Mouse (Mus musculus) ZHBTc4 (cell line): Measurements from ENCODE around the gene Cacna1b.

Experiments
- DNase-seq: peaks from one replicate; pipeline ENCODE4 v3.0.0-alpha.2; 2011; ENCODE audit warnings: low read depth, low spot score

Gene Cacna1b

DNA sequence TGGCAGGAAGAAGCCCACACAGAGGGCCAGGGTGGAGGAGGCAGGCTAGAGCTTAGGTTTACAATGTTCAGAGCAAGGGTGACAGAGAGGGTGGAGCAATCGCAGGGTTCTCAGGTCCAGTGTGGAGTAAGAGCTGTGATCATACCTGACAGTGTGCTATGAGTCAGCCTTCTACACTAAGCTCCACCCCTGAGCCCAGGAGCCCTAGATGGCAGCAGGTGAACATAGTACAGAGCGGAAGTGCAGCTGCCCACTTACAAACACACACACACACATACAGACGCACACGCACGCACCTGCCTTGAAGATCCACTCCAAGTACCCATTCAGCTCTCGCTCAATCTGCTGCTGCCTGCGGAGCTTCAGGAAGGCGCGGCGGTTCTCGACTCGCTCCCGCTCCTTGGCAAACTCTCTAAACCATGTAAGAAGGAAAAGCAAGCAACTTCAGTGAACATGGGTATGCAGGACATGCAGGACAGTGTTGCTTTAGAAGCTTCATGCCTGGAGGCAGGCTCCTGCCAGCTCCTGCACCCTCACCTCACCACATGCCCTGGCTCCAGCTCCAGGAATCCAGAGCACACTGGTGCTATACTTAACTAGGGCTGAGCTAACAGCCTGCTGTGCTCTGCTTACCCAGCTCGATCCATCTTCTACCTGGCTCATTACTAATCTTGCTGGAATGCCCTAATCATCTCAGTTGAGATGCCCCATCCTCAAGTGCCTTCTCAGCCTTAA lies 43.1 kb downstream of the Cacna1b start:
- peak; percentile 7 for DNase-seq

DNA sequence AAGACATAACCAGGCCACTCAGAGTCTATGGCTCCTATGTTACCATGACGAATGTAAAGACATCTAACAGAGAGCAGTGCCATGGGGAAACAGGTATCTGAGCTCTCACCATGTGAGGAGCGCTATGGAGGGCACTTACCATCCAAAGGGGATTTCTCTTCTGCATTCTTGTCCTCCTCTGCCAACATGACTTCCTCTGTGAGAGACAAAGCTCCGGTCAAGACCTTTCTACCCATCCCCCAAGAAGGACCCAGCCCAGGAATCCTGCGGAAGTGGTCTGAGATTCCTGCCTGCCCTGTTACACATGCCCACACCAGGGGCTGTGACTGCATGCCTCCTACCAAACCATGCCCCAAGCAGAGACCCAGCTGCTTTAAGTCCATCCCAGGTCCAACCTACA lies 44.0 kb downstream of the Cacna1b start:
- no peak for DNase-seq

DNA sequence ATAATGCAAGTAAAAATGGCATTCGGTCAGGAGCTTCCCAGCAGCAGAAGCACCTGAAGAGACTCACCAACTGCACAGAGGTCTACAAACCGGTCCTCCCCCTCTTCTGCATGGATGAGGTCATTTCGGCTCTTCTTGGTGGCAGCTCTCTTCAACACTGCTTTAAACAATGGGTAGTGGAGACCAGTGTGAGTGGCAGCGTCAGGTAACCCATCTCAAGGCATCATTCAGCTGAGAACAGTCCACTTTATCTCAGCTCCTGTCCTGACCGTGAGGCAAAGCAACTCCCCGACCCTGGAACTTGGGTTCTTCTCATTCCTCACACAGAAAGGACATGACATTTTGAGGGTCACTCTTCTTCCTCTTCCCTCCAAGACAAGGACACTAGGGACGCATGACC lies 45.0 kb downstream of the Cacna1b start:
- no peak for DNase-seq

DNA sequence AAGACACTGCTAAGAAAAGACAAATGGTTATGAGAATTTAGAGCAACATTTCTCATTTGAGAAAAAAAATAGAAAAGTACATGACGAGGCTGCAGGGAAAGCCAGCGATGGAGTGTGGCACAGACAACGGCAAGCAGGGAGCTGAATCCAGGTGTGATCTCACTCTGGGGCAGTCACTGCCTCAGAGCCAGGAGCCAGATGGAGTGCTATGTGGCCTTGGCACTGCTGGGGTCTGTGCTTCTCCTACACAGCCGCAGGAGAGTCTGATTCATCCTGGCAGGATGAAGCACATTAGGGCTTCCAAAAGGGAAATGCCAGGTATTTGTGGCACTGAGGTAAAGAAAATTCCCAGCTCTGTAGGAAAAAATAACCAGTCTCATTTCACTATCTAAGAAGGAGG lies 45.5 kb downstream of the Cacna1b start:
- no peak for DNase-seq

DNA sequence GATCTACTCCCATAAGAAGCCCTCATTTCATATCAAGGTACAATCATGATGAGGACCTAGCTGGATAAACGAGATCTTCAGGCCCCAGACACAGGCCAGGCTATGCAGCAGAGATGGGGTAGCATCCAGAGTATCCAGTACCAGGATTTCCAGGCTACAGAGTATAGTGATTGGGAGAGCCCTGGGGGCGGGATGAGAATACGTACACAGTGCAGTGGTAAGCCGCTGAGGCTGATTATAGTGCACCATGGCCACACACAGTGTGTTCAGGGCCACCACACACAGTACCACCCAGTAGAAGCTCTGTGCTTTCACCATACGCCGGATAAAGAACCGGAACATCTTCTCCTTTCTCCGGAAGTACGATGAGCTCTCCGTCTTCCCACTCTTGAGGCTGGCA lies 57.0 kb downstream of the Cacna1b start:
- no peak for DNase-seq

DNA sequence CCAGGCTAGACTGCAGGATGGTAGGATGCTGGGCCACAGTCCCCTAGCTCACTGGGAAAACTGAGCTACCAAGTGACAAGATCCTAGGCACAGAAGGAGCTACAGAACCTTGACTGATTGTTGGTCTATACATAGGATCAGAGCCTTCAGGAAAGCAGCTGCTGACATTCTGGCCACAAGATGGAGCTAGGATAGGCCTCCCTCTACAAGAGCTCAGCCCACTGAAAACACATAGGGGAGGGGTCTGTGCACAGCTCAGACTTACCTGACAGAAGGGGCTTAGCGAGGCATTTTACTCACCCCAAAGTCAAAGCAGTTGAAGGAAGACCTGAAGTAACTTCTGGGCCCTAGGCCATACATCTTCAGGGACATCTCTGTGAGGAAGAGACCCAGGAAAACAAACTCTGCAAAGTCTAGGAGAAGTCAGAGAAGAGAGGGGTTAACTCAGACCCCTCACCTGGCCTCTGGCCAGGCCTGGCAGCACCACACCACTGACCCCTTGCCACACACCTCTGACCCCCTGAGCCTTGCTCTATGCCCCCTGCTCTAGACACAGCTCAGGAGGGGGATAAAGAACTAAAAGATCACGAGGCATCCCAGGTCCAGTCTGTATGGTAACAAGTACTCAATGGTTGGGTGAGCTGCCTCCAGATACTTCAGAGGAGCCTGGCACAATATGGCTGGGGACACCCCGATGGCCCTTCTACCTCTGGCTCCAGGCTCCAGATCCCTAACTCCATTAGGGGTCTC lies 60.6 kb downstream of the Cacna1b start:
- DNase-seq, result no peak

DNA sequence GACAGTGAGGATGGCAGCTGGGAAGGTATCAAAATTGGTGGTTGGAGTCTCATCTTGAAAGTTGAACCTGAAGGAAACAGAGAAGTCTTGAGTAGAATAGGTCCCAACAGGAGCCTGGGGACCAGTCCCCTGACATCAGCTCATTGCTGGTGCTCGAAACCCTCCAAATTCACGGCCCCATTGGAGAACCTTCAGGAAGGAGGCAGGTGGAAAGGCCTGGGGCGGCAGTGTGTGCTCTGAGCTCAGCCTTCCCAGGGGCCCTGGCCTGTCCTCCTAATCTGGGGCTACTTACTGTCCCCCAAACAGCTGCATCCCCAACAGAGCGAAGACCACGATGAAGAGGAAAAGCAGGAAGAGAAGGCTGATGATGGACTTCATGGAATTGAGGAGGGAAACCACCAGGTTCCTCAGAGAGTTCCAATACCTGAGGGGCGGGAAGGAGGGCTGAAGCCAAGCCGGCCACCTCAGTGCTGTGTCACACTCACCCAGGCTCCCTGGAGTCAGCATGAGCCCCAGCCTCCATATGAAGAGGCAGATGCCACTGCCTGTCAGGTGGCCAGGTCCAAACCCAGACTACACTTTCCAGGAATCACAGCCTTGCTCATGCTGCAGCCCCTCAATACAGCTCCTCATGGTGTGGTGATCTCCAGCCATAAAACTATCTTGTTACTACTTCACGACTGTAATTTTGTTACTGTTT lies 65.5 kb downstream of the Cacna1b start:
- no peak for DNase-seq

DNA sequence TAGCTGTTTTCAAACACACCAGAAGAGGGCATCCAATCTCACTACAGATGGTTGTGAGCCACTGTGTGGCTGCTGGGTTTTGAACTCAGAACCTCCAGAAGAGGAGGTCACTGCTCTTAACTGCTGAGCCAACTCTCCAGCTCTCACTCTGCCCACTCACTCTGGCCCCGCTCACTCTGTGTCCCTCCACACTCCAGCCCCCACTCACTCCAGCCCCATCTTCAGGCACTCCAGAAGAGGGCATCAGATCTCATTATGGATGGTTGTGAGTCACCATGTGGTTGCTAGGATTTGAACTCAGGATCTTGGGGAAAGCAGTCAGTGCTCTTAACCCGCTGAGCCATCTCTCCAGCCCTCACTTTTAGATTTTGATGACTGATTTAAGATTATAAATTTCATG lies 70.6 kb downstream of the Cacna1b start:
- no peak for DNase-seq

DNA sequence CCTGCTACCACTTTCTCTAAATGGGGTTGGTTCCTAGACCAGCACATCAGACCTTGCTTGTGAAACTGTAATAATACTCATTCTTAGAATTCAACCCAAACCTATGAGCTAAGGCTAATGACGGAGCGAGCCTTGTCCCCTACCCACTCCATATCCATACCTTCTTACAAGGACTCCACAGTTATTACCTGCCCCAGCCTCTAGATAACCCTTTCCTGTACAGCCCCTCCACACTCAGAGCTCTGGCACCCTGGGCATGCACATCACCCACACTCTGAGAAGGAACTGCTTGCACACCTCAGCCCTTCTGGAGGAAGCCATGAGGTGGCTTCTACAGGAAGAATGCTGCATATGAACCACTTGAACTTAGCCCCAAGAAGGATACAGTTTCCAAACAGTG lies 72.6 kb downstream of the Cacna1b start:
- DNase-seq, result no peak

DNA sequence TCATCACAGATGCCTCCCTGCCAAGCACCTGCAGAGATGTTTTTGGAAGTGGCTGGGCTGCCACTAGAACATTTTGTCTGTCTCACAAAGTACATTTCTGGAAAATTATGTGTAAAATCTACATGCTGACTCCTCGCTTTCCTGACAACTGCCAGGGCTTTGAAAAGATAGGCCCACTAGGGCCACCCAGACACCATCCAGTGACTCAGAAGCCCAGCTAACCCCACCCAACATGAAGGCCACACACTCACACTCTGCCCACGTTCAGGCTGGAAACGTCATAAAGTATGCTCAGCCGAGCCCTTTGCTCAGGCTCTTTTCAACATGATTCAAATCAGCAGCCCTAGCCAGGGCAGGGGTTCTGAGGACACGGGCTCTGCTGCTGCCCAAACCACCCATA lies 77.6 kb downstream of the Cacna1b start:
- DNase-seq, result no peak

DNA sequence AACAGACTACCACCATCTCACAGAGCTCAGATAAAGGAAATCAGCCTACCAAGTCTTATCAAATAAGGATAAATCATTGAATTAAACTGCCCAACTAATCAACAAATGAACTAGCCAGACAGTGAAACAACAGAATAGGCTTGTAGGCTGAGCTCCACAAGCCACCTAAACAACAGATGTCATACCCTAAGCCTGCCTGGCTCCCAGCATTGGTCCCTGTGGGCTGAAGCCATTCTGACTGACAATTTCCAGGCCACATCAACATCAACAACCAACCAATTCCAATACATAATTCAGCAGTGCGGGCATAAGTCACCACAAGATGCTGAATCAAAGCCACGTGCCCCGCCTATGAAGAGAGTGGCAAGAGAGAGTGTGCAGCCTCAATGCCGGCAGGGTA lies 78.2 kb downstream of the Cacna1b start:
- no peak for DNase-seq

DNA sequence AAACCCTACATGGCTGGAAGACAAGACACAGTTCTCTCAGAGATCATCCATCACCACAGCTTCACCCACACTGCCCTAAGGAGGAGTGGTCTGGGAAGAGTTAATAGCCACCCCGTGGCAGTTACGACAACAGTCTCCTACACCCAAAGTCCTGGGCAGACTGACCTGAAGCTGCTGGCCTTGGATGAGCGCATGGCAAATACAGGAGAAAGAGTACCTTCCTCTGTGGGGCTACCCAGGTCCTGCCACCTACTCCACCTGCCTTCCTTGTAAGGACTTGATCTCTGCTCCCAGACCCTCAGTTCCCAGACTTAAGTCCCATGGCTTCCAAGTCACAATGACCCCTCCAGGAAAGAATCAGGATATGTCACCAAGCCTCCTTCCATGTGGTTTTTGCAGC lies 79.7 kb downstream of the Cacna1b start:
- no peak for DNase-seq

DNA sequence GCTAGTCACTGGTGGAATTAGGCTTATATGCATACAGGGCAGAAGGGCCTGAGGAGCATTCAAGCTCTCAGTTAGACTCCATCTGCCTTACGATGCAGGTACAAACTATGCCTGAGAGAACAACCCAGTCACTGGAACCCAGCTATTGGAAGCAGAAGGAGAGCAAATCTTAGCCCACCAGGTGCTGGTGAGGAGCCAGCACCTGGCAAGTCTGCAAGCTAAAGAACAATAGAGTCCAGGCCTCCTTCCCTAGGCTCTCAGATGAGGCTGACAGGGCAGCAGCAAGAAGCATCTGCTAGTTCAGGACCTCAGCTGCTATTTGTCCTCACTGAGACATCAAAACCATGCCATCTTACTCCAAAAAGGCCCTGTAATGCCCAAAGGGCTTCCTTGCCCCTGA lies 82.2 kb downstream of the Cacna1b start:
- DNase-seq, result no peak

DNA sequence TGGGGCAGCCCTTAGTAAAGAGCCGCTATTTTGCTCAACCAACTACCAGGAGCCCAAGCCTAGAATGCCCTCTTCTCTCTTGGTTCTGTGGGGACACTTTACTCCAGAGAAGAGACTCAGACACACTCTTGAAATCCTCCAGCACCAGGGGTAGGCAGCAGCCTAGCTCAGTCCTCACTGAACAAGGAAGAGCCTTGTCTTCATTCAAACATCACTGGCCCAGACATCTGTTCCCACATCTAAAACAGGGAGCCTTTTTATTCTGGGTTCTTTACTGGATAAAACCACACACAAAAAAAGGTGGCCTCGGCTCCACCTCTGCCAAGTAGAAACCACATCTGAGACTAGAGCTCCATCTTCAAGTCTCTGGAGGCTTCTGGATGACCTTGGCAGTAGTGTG lies 82.8 kb downstream of the Cacna1b start:
- no peak for DNase-seq

DNA sequence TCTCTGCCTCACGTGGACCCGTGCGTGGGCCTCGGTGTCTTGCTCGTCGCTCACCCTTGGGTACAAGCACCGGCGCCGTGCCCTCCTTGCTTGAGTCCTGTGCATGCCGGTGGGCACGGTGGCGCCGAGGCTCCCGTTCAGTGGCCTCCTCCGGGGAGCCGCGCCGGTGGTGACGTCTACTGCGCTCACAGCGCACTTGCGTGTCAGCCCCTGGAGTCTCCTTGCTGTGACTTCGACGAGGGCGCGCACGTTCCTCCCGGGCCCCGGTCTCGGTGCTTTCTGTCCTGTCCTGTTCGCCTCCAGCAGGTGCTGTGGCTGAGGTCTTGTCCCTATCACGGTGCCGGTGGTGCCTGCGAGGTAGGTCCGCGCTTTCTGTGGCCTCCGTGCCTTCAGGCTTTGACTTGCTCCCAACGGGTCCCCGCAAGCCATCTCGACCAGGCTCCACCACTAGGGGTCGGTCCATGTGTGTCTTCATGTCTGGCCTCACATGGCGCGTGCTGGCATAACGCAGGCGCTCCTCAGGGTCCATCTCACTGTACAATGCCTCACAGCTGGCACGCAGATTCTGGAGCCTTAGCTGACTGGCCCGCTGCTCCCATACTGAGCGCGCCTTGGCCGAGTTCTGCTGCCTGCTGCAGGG lies 83.8 kb downstream of the Cacna1b start:
- peak; percentile 80 for DNase-seq

DNA sequence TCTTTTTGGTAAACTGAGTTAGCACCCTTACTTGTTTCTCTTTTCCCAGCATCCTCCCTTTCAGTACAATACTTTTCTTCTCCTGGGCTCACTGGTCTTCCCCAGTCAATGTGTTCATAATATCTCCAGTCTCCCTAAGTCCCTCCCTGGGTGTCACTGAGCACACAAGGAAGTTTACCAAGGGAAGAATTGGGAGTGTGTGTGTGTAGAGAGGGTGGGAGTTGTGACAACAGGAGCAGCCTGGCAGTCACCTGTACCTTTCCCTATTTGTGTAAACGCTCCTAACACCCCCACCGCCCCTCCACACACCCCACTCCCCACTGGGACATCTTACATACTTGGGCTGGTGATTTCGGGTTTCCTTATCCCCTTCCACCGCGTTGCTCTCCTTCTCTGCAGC lies 84.4 kb downstream of the Cacna1b start:
- no peak for DNase-seq

DNA sequence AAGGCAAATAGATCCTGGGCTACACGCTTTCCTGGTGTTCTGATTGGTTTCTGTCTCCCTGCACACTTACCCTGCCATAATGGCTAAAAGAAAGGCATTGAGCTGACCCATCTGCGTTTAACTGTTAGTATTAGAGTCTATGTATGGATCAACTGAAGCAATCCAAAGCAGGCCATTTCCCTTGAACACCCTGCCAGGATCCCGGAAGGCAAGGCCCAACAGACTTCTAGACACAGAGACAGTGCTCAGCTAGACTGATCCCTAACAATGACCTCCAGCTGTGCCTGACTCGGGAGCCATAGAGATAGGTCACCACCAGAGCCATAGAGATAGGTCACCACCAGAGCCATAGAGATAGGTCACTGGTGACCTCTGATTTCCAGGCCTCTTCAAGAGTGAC lies 84.8 kb downstream of the Cacna1b start:
- peak; percentile 69 for DNase-seq

DNA sequence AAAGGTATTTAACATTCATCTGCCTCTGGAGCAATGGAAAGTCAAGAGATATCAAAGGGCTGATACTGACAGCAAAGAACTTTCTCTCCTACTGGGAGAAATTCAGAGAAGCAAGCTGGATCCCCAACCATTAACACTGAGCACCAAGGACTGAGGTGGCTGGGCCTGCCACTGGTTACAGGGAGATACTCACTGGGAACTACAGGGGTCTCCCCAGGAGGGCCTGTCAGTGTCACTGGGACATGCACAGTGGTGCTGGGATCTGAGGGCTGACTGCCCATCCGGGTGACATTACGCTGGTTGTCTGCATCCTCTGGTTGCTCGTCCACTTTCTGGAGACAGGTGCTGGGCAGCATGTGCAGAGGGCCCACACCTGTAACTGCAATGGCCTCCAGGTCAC lies 85.3 kb downstream of the Cacna1b start:
- peak; percentile 10 for DNase-seq

DNA sequence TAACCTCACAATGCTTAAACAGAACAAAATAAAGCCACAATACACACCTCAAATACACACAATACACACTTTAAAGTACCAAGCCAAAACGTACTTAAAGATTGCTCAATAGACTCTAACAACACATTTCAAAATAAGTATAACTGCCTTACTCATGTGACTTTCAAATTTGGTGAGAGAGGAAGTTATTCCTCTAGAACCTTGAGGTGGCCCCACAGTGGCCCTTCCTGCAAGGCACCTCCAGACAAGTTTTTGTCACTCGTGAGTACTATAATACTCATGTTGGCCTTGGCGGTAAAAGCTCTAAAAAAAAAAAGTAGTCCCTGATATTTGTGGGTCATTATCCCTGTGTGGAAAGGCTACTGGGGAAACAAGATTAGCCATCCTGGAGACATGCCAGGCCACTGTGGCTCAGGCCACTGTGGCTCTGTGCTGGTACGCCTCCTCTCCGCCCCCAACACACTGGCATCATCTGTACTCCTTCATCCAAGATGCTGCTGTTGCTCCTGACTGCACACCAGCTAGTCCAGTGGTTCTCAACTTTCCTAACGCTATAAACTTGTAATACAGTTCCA lies 88.4 kb downstream of the Cacna1b start:
- no peak for DNase-seq

DNA sequence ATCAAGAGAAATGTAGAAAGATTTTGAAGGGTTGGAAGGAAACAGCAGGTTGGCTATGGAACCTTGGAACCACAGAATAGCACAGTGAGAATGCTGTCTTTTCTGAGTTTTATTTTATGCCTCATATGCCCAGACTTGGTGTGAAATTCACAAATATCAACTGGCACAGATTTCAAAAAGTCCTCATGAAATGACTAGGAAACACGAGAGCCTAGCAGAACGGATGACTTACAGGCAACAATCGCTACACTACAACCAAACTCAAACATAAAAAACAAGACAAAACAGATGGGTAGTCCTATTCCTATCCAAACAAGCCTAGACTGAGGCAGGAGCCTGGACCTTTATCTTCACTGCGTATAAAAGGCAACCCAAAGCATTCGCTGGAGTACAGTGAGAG lies 94.4 kb downstream of the Cacna1b start:
- DNase-seq, result no peak

DNA sequence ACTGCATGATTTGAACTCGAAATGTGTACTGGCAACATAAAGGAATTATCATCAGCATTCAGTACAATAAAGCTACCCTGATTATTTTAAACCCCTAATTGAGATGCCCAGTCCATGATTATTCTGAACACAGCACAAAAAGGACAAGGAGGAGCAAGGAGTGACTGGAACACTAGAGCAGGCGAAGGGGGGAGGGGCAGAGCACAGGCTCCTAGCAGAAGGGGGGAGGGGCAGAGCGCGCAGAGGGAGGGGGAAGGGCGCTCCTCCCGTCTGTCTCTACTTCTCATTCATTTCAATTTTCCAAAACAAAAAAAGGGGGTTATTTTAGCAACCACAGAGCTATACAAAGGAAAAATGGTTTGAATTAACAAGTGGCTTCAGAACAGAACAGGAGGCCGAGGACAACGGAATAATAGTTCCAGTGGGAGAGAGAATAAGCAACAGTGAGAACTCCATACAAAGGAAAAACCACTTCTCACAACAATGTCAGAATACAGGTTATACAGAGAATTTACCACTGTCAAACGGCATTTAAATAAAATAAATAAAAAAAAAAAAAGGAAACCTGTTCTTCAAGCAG lies 98.2 kb downstream of the Cacna1b start:
- peak; percentile 48 for DNase-seq
